Mouse (Mus musculus): ENCODE results near the gene Pam16. TPM values are rescaled to one million over a fixed set of nuclear protein-coding genes. Genes with fewer than 3 reads are reported as not detected.
"Not testable (repeated sequence)": the region's sequence is repeated elsewhere in the genome, so short reads cannot be mapped to it uniquely, and the experiment has no call there.

The Pam16 gene
- polyA plus RNA-seq, 1 experiment from 2014 or later = 139 TPM

DNA sequence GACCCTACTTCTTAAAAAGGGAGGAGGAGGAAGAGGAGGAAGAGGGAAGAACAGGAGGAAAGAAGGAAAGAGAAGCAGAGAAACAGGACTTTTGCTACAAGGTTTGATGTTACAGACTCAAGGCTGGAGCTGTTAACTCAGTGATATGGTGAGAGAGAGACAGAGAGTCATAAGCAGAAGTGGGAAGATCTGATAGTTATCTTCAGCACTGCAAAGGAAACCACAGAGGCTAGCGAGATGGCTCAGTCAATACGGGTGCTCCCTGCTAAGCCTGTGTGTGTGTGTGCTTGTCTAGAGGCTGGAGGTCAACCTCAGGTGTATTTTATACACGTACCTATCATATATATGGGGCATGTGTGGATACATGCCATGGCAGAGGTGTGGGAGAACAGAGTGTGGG is 41.0 kb downstream of the Pam16 start:
- Histone ChIP-seq H3K9ac (ENCODE audit: low read depth, low read length) (no peak overlapping the region), H3K4me3 (ENCODE audit: low read length) (no peak overlapping the region), H3K9me3 (ENCODE audit: control insufficient read depth, low read length) (no peaks in the 10 kb centered on the region), H3K27me3 (replicated peaks; ENCODE audit: control insufficient read depth, insufficient read depth, low read length) (no peaks in the 10 kb centered on the region), H3K36me3 (ENCODE audit: control insufficient read depth, insufficient read depth, low read length) (no peaks in the 10 kb centered on the region), H3K27ac (ENCODE audit: low read depth, low read length) (no peak overlapping the region), H3K4me2 (ENCODE audit: low read length) (no peak overlapping the region), H3K4me1 (ENCODE audit: control insufficient read depth, insufficient read depth, low read depth, low read length) (peaks cover 8% of the 10 kb centered on the region; the same call in 1 of the 2 replicates)
- 83% methylated on average over 3 of the region's 3 CpGs for WGBS
- ATAC-seq = no peak

DNA sequence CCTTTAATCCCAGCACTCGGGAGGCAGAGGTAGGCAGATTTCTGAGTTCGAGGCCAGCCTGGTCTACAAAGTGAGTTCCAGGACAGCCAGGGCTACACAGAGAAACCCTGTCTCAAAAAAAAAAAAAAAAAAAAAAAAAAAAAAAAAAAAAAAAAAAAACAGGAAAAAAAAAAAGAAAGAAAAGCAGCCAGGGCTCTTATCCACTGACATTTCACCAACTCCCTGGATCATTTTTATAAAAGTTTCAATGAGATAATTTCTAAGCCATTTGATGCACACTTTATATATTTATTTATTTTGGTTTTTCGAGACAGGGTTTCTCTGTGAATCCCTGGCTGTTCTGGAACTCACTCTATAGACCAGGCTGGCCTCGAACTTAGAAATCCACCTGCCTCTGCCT is 43.6 kb downstream of the Pam16 start:
- not testable (repeated sequence) for H3K9me3 ChIP-seq (ENCODE audit: control insufficient read depth, low read length); H3K36me3 ChIP-seq (ENCODE audit: control insufficient read depth, insufficient read depth, low read length); H3K4me3 ChIP-seq (ENCODE audit: low read length); ATAC-seq; H3K4me1 ChIP-seq (ENCODE audit: control insufficient read depth, insufficient read depth, low read depth, low read length); H3K9ac ChIP-seq (ENCODE audit: low read depth, low read length); H3K27me3 ChIP-seq (replicated peaks; ENCODE audit: control insufficient read depth, insufficient read depth, low read length); H3K27ac ChIP-seq (ENCODE audit: low read depth, low read length); H3K4me2 ChIP-seq (ENCODE audit: low read length)
- over 99% methylated on average over 4 of the region's 4 CpGs for WGBS

- Histone ChIP-seq H3K27ac (ENCODE audit: low read depth, low read length) (no peak overlapping the region), H3K36me3 (ENCODE audit: control insufficient read depth, insufficient read depth, low read length) (no peaks in the 10 kb centered on the region), H3K4me1 (ENCODE audit: control insufficient read depth, insufficient read depth, low read depth, low read length) (no peaks in the 10 kb centered on the region), H3K4me3 (ENCODE audit: low read length) (no peak overlapping the region), H3K9ac (ENCODE audit: low read depth, low read length) (no peak overlapping the region), H3K27me3 (replicated peaks; ENCODE audit: control insufficient read depth, insufficient read depth, low read length) (no peaks in the 10 kb centered on the region), H3K9me3 (ENCODE audit: control insufficient read depth, low read length) (no peaks in the 10 kb centered on the region), H3K4me2 (ENCODE audit: low read length) (no peak overlapping the region)
- no peak for ATAC-seq
- WGBS = 72% methylated on average over 7 of the region's 7 CpGs
Measured at GRCm38 (mm10) chr16:4578630-4579029, 46.2 kb downstream of the Pam16 start.

GRCm38 (mm10) chr16:4576873-4577272 is 47.9 kb downstream of the Pam16 start:
- Histone ChIP-seq H3K4me2 (ENCODE audit: low read length) (no peak overlapping the region), H3K9ac (ENCODE audit: low read depth, low read length) (no peak overlapping the region), H3K36me3 (ENCODE audit: control insufficient read depth, insufficient read depth, low read length) (no peaks in the 10 kb centered on the region), H3K4me3 (ENCODE audit: low read length) (no peak overlapping the region), H3K4me1 (ENCODE audit: control insufficient read depth, insufficient read depth, low read depth, low read length) (no peaks in the 10 kb centered on the region), H3K9me3 (ENCODE audit: control insufficient read depth, low read length) (no peaks in the 10 kb centered on the region), H3K27me3 (replicated peaks; ENCODE audit: control insufficient read depth, insufficient read depth, low read length) (no peaks in the 10 kb centered on the region), H3K27ac (ENCODE audit: low read depth, low read length) (no peak overlapping the region)
- 50% methylated on average over 2 of the region's 2 CpGs for WGBS
- ATAC-seq = no peak

- WGBS = 55% methylated on average over 2 of the region's 2 CpGs
- Histone ChIP-seq H3K4me2 (ENCODE audit: low read length) (no peak overlapping the region), H3K27me3 (replicated peaks; ENCODE audit: control insufficient read depth, insufficient read depth, low read length) (no peaks in the 10 kb centered on the region), H3K9me3 (ENCODE audit: control insufficient read depth, low read length) (no peaks in the 10 kb centered on the region), H3K9ac (ENCODE audit: low read depth, low read length) (no peak overlapping the region), H3K4me3 (ENCODE audit: low read length) (no peak overlapping the region), H3K36me3 (ENCODE audit: control insufficient read depth, insufficient read depth, low read length) (no peaks in the 10 kb centered on the region), H3K4me1 (ENCODE audit: control insufficient read depth, insufficient read depth, low read depth, low read length) (no peaks in the 10 kb centered on the region), H3K27ac (ENCODE audit: low read depth, low read length) (no peak overlapping the region)
- ATAC-seq = no peak
Measured at GRCm38 (mm10) chr16:4576038-4576437, 48.8 kb downstream of the Pam16 start.

DNA sequence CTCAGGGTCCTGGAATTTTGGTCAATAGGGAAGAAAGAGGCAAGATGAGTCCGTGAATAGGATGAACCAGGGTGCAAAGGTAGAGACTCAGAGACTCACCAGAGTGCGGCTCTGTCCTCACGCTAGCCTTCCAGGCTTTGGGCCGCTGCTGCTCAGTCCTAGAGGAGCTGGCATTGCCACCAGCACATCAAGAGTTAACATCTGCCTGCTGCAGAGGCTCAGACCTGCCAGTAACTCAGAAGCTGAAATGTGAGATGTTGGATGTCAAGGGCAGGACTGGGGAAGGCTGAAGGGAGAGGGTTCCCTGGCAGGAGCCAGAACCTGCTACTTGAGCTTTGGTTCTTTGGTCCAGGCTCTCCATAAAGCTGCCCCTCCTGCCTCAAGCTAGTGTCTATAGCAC is 54.1 kb downstream of the Pam16 start:
- Histone ChIP-seq H3K27ac (ENCODE audit: low read depth, low read length) (no peak overlapping the region), H3K27me3 (replicated peaks; ENCODE audit: control insufficient read depth, insufficient read depth, low read length) (no peaks in the 10 kb centered on the region), H3K9me3 (ENCODE audit: control insufficient read depth, low read length) (no peaks in the 10 kb centered on the region), H3K36me3 (ENCODE audit: control insufficient read depth, insufficient read depth, low read length) (no peaks in the 10 kb centered on the region), H3K4me1 (ENCODE audit: control insufficient read depth, insufficient read depth, low read depth, low read length) (no peaks in the 10 kb centered on the region), H3K4me2 (ENCODE audit: low read length) (no peak overlapping the region), H3K4me3 (ENCODE audit: low read length) (no peak overlapping the region), H3K9ac (ENCODE audit: low read depth, low read length) (no peak overlapping the region; the same call in 1 of the 2 replicates)
- ATAC-seq = no peak
- 67% methylated on average over 4 of the region's 4 CpGs for WGBS

DNA sequence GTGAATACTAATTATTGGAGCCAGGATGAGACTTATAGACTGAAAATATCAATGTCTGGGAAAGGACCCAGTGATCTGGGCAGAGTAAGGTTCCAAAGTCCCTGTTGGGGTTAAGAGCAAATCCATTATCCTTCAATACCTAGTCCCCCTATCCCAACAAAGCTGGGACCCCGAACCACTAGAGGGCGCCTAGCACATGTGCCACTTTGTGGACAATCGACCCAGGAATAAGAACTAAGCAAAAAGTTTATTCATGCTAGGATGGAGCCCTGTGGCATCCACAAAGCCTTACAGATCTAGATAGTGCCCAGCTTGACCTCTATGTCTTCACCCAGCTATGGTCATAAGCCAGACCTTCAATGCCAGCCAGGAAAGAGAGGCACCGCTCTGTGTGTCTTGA is 56.9 kb downstream of the Pam16 start:
- no peak for ATAC-seq
- no peak overlapping the region for H3K27ac ChIP-seq (ENCODE audit: low read depth, low read length)
- 21% methylated on average over 4 of the region's 4 CpGs for WGBS
- H3K4me3 ChIP-seq (ENCODE audit: low read length) = no peak overlapping the region
- H3K4me2 ChIP-seq (ENCODE audit: low read length) = no peak overlapping the region
- H3K27me3 ChIP-seq (replicated peaks; ENCODE audit: control insufficient read depth, insufficient read depth, low read length) = no peaks in the 10 kb centered on the region
- no peaks in the 10 kb centered on the region for H3K36me3 ChIP-seq (ENCODE audit: control insufficient read depth, insufficient read depth, low read length)
- H3K4me1 ChIP-seq (ENCODE audit: control insufficient read depth, insufficient read depth, low read depth, low read length) = no peaks in the 10 kb centered on the region
- no peaks in the 10 kb centered on the region for H3K9me3 ChIP-seq (ENCODE audit: control insufficient read depth, low read length)
- no peak overlapping the region for H3K9ac ChIP-seq (ENCODE audit: low read depth, low read length)

Other genes with a start within 250 kb of the Pam16 start
- gene Adcy9, start 204.5 kb downstream of the Pam16 start, polyA plus RNA-seq (2015; fragmentation: Nextera tagmentation; extraction: Ambion mirVana) = 4.0 and 5.0 TPM in 2 replicates
- gene Srl, start 83.2 kb downstream of the Pam16 start, polyA plus RNA-seq (2015; fragmentation: Nextera tagmentation; extraction: Ambion mirVana) = 16.3 and 27.7 TPM in 2 replicates
- gene Tfap4, start 65.1 kb downstream of the Pam16 start, polyA plus RNA-seq (2015; fragmentation: Nextera tagmentation; extraction: Ambion mirVana) = 8.5 and 10.6 TPM in 2 replicates
- 13.0 and 14.2 TPM in 2 replicates for gene Glis2, start 30.3 kb downstream of the Pam16 start, polyA plus RNA-seq (2015; fragmentation: Nextera tagmentation; extraction: Ambion mirVana)
- 6.0 and 7.0 TPM in 2 replicates for gene Vasn, start 15.0 kb upstream of the Pam16 start, polyA plus RNA-seq (2015; fragmentation: Nextera tagmentation; extraction: Ambion mirVana)
- 70.6 and 71.9 TPM in 2 replicates for gene Dnaja3, start 15.0 kb upstream of the Pam16 start, polyA plus RNA-seq (2015; fragmentation: Nextera tagmentation; extraction: Ambion mirVana)
- gene Coro7, start 54.8 kb upstream of the Pam16 start, polyA plus RNA-seq (2015; fragmentation: Nextera tagmentation; extraction: Ambion mirVana) = 32.1 and 36.6 TPM in 2 replicates
- 53.7 and 58.2 TPM in 2 replicates for gene Nmral1, start 94.4 kb upstream of the Pam16 start, polyA plus RNA-seq (2015; fragmentation: Nextera tagmentation; extraction: Ambion mirVana)
- 107 and 121 TPM in 2 replicates for gene Hmox2, start 101.4 kb upstream of the Pam16 start, polyA plus RNA-seq (2015; fragmentation: Nextera tagmentation; extraction: Ambion mirVana)
- 137 and 143 TPM in 2 replicates for gene Cdip1, start 165.3 kb upstream of the Pam16 start, polyA plus RNA-seq (2015; fragmentation: Nextera tagmentation; extraction: Ambion mirVana)
- 0.13 and 0.19 TPM in 2 replicates for gene 4930562C15Rik, start 210.4 kb upstream of the Pam16 start, polyA plus RNA-seq (2015; fragmentation: Nextera tagmentation; extraction: Ambion mirVana)

All from hindbrain, embryonic 16.5 days (tissue).